Mouse (Mus musculus): Measurements from ENCODE around the gene Sema4b.

The Sema4b gene

GRCm38 (mm10) chr7:80177438-80177837 lies 9.2 kb upstream of the Sema4b start:
- in situ Hi-C loops (cut with MboI, MseI): no loop called here

GRCm38 (mm10) chr7:80178037-80178729 lies 8.5 kb upstream of the Sema4b start:
- in situ Hi-C loops (cut with MboI, MseI): no loop called here

GRCm38 (mm10) chr7:80179327-80179726 lies 7.3 kb upstream of the Sema4b start:
- in situ Hi-C loops (cut with MboI, MseI): no loop called here

GRCm38 (mm10) chr7:80179790-80180189 lies 6.9 kb upstream of the Sema4b start:
- in situ Hi-C loops (cut with MboI, MseI): no loop called here

- in situ Hi-C loops (cut with MboI, MseI): no loop called here
Observed at GRCm38 (mm10) chr7:80180202-80180601, 6.4 kb upstream of the Sema4b start.

GRCm38 (mm10) chr7:80181078-80181477 lies 5.6 kb upstream of the Sema4b start:
- in situ Hi-C loops (cut with MboI, MseI): no loop called here

GRCm38 (mm10) chr7:80182139-80182538 lies 4.5 kb upstream of the Sema4b start:
- in situ Hi-C loops (cut with MboI, MseI): no loop called here

- in situ Hi-C loops (cut with MboI, MseI): no loop called here
Observed at GRCm38 (mm10) chr7:80183466-80183865, 3.2 kb upstream of the Sema4b start.

- in situ Hi-C loops (cut with MboI, MseI): no loop called here
Observed at GRCm38 (mm10) chr7:80183969-80184368, 2.7 kb upstream of the Sema4b start.

DNA sequence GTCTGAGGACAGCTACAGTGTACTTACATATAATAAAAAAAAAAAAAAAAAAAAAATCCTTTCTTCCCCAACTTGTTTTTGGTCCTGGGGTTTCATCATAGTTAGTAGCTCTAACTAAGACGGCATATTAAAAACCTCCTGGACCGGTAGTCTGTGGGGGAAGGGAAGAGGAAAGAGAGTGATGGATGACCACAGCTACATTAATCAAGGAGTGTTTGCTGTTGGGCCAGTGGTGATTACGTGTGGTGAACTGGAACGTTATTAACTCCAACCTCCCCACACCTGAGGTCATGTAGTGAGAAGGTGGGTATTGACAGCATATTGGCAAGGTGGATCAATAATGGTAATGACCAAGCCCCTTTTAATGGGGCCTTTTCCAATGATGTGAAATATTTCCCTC lies 2.1 kb upstream of the Sema4b start:
- in situ Hi-C loops (cut with MboI, MseI): no loop called here

GRCm38 (mm10) chr7:80184968-80185367 lies 1.7 kb upstream of the Sema4b start:
- in situ Hi-C loops (cut with MboI, MseI): no loop called here

DNA sequence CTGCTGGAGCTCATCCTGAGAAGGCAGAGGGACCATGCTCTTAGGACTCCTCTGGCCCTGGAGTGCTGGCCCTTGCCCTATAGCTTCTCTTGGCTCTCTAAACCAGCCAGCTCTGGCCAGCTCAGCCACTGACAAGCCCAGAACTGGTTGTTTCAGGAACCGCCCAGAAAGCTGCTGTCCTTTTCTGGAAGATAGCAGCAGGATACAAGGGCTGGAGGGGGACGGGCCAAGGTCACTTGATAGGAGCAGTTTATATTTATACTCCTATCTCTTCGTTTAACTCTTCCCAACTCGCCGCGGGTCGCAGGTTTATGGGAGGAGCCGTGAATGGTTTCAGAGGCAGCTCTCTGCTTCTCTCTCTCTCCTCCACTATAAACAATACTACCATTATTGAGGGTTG lies 620 bp upstream of the Sema4b start:
- in situ Hi-C loops (cut with MboI, MseI): no loop called here

DNA sequence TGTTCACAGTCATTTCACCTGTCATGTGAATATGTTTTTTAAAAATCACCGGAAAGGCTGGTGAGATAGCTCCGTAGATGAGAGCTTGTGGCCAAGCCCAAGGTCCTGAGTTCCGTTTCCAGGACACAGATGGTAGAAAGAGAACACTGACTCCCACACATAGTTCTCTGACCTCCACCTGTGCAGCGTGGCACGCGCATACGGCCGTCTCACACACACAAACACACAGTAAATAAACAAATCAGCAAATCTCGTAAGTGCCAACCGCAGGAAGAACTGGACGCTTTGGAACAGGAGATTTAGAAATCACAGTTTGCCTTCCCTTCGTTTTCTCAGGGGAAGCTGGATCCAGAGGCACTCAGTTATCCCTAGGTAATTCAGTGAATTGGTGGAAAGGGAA lies 860 bp downstream of the Sema4b start:
- in situ Hi-C loops (cut with MboI, MseI): no loop called here

DNA sequence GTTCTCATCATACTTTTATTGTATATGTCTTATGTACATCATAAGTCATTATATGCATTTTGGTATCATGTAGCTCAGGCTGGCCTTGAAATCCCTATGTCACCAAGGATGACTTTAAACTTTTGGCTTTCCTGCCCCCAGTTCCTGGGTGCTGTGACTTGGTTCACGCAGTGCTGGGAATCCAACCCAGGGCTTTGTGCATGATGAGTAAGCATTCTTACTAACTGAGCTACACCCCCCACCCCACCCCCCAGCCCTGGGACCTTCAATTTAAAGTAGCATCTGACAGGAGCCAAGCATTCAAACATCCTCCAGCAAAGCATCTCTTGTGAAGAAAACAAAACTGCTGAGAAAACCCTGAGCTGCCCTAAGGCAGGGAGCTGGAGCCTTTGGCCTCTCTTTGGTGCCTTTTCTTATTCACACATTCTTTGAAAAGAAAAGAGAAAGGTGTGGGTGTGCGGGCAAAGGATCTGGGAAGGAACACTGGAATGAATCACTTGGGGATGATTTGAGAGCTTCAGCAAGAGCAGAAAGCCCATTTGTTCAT lies 2.0 kb downstream of the Sema4b start:
- in situ Hi-C loops (cut with MboI, MseI): no loop called here

GRCm38 (mm10) chr7:80189147-80189933 lies 2.7 kb downstream of the Sema4b start:
- in situ Hi-C loops (cut with MboI, MseI): no loop called here

GRCm38 (mm10) chr7:80191455-80191854 lies 4.8 kb downstream of the Sema4b start:
- in situ Hi-C loops (cut with MboI, MseI): no loop called here

GRCm38 (mm10) chr7:80192226-80193061 lies 5.8 kb downstream of the Sema4b start:
- in situ Hi-C loops (cut with MboI, MseI): no loop called here

DNA sequence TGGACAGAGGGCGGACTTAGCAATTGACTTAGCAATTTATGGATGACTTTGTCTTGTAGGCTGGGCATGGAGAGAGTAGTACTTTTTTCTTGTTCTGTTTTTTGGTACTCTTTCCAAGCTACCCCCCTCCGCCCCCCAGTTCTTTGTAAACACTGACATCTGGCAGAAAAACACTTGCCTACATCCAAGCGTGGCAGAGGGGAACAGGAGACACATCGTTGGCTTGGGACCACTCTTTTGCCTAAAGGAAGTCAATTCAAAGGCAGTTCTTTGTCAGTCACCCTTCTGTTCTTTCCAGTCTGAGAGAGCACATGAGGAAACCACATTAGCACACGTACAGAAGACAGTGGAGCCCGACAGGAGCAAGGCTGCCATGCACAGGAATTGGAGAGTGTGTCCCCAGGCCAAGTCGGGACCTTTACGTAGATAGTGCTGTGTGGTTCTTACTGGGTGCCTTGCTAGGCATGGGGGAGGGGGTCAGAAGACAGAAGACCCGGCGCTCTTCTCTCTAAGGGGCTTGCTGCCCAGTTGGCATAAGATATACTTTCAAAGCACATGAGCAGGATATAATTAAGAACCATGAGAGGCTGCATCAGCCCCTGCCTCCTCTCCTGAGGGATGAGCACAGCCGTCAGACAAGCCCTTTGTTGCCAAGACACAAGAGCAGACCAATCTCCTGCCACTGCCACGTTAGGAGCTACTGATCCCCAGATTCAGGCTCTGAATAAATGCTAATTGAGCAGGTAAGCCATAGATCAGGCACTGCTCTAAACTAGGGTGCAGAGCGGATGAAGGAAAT lies 7.5 kb downstream of the Sema4b start:
- in situ Hi-C loops (cut with MboI, MseI): no loop called here

GRCm38 (mm10) chr7:80195146-80195545 lies 8.5 kb downstream of the Sema4b start:
- in situ Hi-C loops (cut with MboI, MseI): no loop called here

DNA sequence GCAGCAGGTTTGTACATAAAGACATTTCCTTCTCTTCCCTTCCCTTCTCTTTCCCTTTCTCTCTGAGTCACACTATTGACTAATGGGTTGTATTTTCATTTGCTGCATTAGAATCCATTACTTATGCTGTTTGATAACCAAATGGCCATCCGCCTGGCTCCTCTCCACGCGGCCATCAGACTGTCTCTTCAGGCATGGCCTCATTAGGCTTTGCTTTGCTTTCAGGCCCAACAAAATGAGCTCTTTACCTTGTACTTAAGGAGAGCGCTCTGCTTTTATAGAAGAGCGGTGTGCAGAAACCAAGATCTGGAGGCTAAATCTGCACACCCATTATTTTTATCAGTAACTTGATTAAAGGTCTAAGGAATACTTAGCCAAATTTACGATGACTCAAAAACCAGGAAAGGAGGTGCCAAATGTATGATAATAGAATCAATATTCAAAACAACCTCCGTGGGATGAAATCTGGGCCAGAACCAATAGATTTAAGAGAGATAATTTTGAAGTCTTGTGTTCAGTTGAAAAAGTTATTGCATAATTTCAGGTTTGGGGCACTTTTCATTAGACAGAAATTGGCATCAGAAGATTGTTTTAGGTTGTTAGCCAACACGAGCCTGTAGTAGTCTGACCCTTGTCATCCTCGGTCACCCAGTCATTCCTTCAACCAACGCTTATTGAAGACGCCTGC lies 9.1 kb downstream of the Sema4b start:
- in situ Hi-C loops (cut with MboI, MseI): no loop called here

DNA sequence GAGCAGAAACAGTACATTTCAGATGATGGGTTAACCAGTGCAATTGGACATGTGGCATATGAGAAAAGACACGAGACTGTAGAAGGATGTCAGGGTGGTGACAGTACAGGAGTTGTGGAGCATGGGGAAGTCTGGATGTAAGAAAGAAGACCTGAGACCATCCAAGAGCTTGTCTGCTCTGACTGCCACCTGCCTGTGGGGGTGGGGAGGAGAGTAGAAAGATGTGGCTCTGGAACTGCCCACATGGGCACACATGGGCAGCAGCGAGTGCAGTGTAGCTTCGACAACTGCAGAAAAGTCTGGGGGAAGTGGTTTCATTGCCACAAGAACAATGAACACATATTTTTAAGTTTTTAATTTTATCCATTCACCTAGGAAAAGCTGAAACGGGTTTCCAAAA lies 10.7 kb downstream of the Sema4b start:
- in situ Hi-C loops (cut with MboI, MseI): no loop called here
